Mouse (Mus musculus): ENCODE results near the gene Ogdhl.
"Not testable (repeated sequence)": the region's sequence is repeated elsewhere in the genome, so short reads cannot be mapped to it uniquely, and the experiment has no call there.

Gene Ogdhl

GRCm38 (mm10) chr14:32321732-32322685, at the start of gene Ogdhl:
TSS of gene Ogdhl (plus strand) at chr14:32322019.
- in situ Hi-C loops (cut with MboI, MseI): no loop called here

- in situ Hi-C loops (cut with MboI, MseI): no loop called here
These were observed 20.2 kb upstream of the Ogdhl start for GRCm38 (mm10) chr14:32301622-32302021.

- in situ Hi-C loops (cut with MboI, MseI): no loop called here
These were observed 19.4 kb upstream of the Ogdhl start for GRCm38 (mm10) chr14:32302423-32302822.

GRCm38 (mm10) chr14:32304921-32305320, 16.9 kb upstream of the Ogdhl start:
- in situ Hi-C loops (cut with MboI, MseI): no loop called here

- in situ Hi-C loops (cut with MboI, MseI): no loop called here
These were observed 11.9 kb upstream of the Ogdhl start for GRCm38 (mm10) chr14:32309876-32310275.

- in situ Hi-C loops (cut with MboI, MseI): no loop called here
These were observed 10.3 kb upstream of the Ogdhl start for GRCm38 (mm10) chr14:32311381-32312035.

GRCm38 (mm10) chr14:32317822-32318221, 4.0 kb upstream of the Ogdhl start:
- in situ Hi-C loops (cut with MboI, MseI): no loop called here

- in situ Hi-C loops (cut with MboI, MseI): no loop called here
These were observed 1.4 kb downstream of the Ogdhl start for GRCm38 (mm10) chr14:32323221-32323620.

GRCm38 (mm10) chr14:32327366-32327765, 5.5 kb downstream of the Ogdhl start:
- in situ Hi-C loops (cut with MboI, MseI): loop anchor here (25.0 kb wide), 1 partner anchor 135 kb away; the partner anchor contains the start of genes Chat and Slc18a3

- in situ Hi-C loops (cut with MboI, MseI): loop anchor here (25.0 kb wide), 1 partner anchor 130 kb away; the partner anchor contains the start of genes Chat and Slc18a3
These were observed 11.0 kb downstream of the Ogdhl start for GRCm38 (mm10) chr14:32332515-32333445.

- in situ Hi-C loops (cut with MboI, MseI): loop anchor here (25.0 kb wide), 1 partner anchor 126 kb away; the partner anchor contains the start of genes Chat and Slc18a3
These were observed 14.2 kb downstream of the Ogdhl start for GRCm38 (mm10) chr14:32336021-32336420.

GRCm38 (mm10) chr14:32336547-32336946, 14.7 kb downstream of the Ogdhl start:
- in situ Hi-C loops (cut with MboI, MseI): loop anchor here (25.0 kb wide), 1 partner anchor 126 kb away; the partner anchor contains the start of genes Chat and Slc18a3

- in situ Hi-C loops (cut with MboI, MseI): loop anchor here (25.0 kb wide), 1 partner anchor 120 kb away; the partner anchor contains the start of genes Chat and Slc18a3
These were observed 20.0 kb downstream of the Ogdhl start for GRCm38 (mm10) chr14:32341823-32342222.

- in situ Hi-C loops (cut with MboI, MseI): loop anchor here (25.0 kb wide), 1 partner anchor 118 kb away; the partner anchor contains the start of genes Chat and Slc18a3
These were observed 22.4 kb downstream of the Ogdhl start for GRCm38 (mm10) chr14:32344176-32344575.

- in situ Hi-C loops (cut with MboI, MseI): loop anchor here (25.0 kb wide), 1 partner anchor 118 kb away; the partner anchor contains the start of genes Chat and Slc18a3
These were observed 22.9 kb downstream of the Ogdhl start for GRCm38 (mm10) chr14:32344694-32345093.

- in situ Hi-C loops (cut with MboI, MseI): loop anchor here (25.0 kb wide), 1 partner anchor 115 kb away; the partner anchor contains the start of genes Chat and Slc18a3
These were observed 25.5 kb downstream of the Ogdhl start for GRCm38 (mm10) chr14:32347307-32347706.

- in situ Hi-C loops (cut with MboI, MseI): not testable (repeated sequence)
These were observed 29.5 kb downstream of the Ogdhl start for GRCm38 (mm10) chr14:32351181-32351920.

GRCm38 (mm10) chr14:32364359-32364758, 42.5 kb downstream of the Ogdhl start:
- in situ Hi-C loops (cut with MboI, MseI): no loop called here

- in situ Hi-C loops (cut with MboI, MseI): no loop called here
These were observed 47.9 kb downstream of the Ogdhl start for GRCm38 (mm10) chr14:32369756-32370155.

GRCm38 (mm10) chr14:32372510-32372909, 50.7 kb downstream of the Ogdhl start:
- in situ Hi-C loops (cut with MboI, MseI): no loop called here

All from T-helper 1 cell (primary cell).